Mouse (Mus musculus) T-helper 1 cell (primary cell): ENCODE measurements around the gene Bcl3.

Experiments
- in situ Hi-C: fragments of 300-600 bp; cut with MboI, MseI; formaldehyde crosslinking; loops from one replicate; pipeline ENCODE4 v1.15.1; 2025; ENCODE audit warnings: high pct_unique_total_duplicates

Bcl3 gene

GRCm38 (mm10) chr7:19834055-19834454, 11.5 kb upstream of the Bcl3 start:
- in situ Hi-C loops, result no loop called here

GRCm38 (mm10) chr7:19831837-19832236, 9.3 kb upstream of the Bcl3 start:
- in situ Hi-C loops, result no loop called here

GRCm38 (mm10) chr7:19830682-19831156, 8.1 kb upstream of the Bcl3 start:
- in situ Hi-C loops, result no loop called here

GRCm38 (mm10) chr7:19829694-19830093, 7.1 kb upstream of the Bcl3 start:
- in situ Hi-C loops, result no loop called here

- in situ Hi-C loops, result no loop called here
These were observed 4.2 kb upstream of the Bcl3 start for GRCm38 (mm10) chr7:19826756-19827155.

- in situ Hi-C loops, result no loop called here
These were observed 1.8 kb upstream of the Bcl3 start for GRCm38 (mm10) chr7:19824182-19824973.

- in situ Hi-C loops, result no loop called here
These were observed 949 bp upstream of the Bcl3 start for GRCm38 (mm10) chr7:19823256-19824181.

- in situ Hi-C loops, result no loop called here
These were observed 377 bp downstream of the Bcl3 start for GRCm38 (mm10) chr7:19822193-19822592.

- in situ Hi-C loops, result no loop called here
These were observed 937 bp downstream of the Bcl3 start for GRCm38 (mm10) chr7:19821633-19822032.

GRCm38 (mm10) chr7:19820347-19821048, 2.1 kb downstream of the Bcl3 start:
- in situ Hi-C loops, result no loop called here

- in situ Hi-C loops, result no loop called here
These were observed 3.7 kb downstream of the Bcl3 start for GRCm38 (mm10) chr7:19818875-19819274.

GRCm38 (mm10) chr7:19818440-19818839, 4.1 kb downstream of the Bcl3 start:
- in situ Hi-C loops, result no loop called here

GRCm38 (mm10) chr7:19817382-19818105, 5.0 kb downstream of the Bcl3 start:
- in situ Hi-C loops, result no loop called here

- in situ Hi-C loops, result no loop called here
These were observed 6.3 kb downstream of the Bcl3 start for GRCm38 (mm10) chr7:19816224-19816771.

- in situ Hi-C loops, result no loop called here
These were observed 7.0 kb downstream of the Bcl3 start for GRCm38 (mm10) chr7:19815296-19816223.

- in situ Hi-C loops, result no loop called here
These were observed 8.9 kb downstream of the Bcl3 start for GRCm38 (mm10) chr7:19813579-19814122.

- in situ Hi-C loops, result no loop called here
These were observed 9.4 kb downstream of the Bcl3 start for GRCm38 (mm10) chr7:19813161-19813560.

GRCm38 (mm10) chr7:19811114-19811513, 11.5 kb downstream of the Bcl3 start:
- in situ Hi-C loops, result no loop called here

GRCm38 (mm10) chr7:19809369-19809768, 13.2 kb downstream of the Bcl3 start:
- in situ Hi-C loops, result no loop called here
